Mouse (Mus musculus) yolk sac, embryonic 10.5 days (tissue): Measurements from ENCODE around the gene Rif1.
"Not testable (repeated sequence)": the region's sequence is repeated elsewhere in the genome, so short reads cannot be mapped to it uniquely, and the experiment has no call there.

Source experiments
- DNase-seq: peaks from one replicate; pipeline ENCODE4 v3.0.0-alpha.2; 2017; ENCODE audit warnings: low spot score

The Rif1 gene

GRCm38 (mm10) chr2:52072065-52072490, 554 bp upstream of the Rif1 start:
- DNase-seq: no peak

- DNase-seq: no peak
Measured at GRCm38 (mm10) chr2:52073141-52073904, 691 bp downstream of the Rif1 start.

- no peak for DNase-seq
Measured at GRCm38 (mm10) chr2:52078666-52079065, 6.0 kb downstream of the Rif1 start.

GRCm38 (mm10) chr2:52084013-52084412, 11.4 kb downstream of the Rif1 start:
- no peak for DNase-seq

- DNase-seq: no peak
Measured at GRCm38 (mm10) chr2:52084571-52084970, 11.9 kb downstream of the Rif1 start.

GRCm38 (mm10) chr2:52114086-52114485, 41.5 kb downstream of the Rif1 start:
- DNase-seq: peak; percentile 20

GRCm38 (mm10) chr2:52131370-52131769, 58.7 kb downstream of the Rif1 start:
- not testable (repeated sequence) for DNase-seq

GRCm38 (mm10) chr2:52133351-52133750, 60.7 kb downstream of the Rif1 start:
- DNase-seq: no peak

- DNase-seq: no peak
Measured at GRCm38 (mm10) chr2:52153064-52153463, 80.4 kb downstream of the Rif1 start.

- DNase-seq: no peak
Measured at GRCm38 (mm10) chr2:52169243-52170005, 96.8 kb downstream of the Rif1 start.
